Mouse (Mus musculus): ENCODE data around the gene Mrgprh.

DNA sequence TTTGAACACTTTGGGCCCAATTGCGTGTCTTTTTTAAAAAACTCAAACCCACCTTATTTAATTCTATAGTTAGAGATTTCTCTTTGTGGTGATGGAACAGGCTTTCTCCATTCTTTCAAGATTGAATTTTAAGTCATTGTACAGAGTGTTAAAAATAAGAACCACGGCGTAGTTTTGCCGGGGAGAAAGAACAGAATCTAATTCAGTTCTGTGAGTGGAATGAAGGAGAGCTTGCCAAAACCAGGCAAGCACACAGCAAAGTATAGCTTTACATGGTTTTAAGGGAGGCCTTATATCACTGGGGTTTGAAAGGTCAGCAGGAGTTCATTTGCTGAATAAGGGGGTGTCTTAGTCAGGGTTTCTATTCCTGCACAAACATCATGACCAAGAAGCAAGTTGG is 31.3 kb upstream of the Mrgprh start:
- TF ChIP-seq GATA1 (IDR thresholded peaks at IDR 0.05; ENCODE audit: low read length) (no peak), TAL1 (IDR thresholded peaks at IDR 0.05; ENCODE audit: low read length) (no peak)

Data from erythroblast, embryonic 14.5 days (primary cell).